Mouse (Mus musculus) heart, postnatal 4 days (tissue): ENCODE measurements at regions not wholly inside any gene's neighbourhood (a gene's known extent, or its start where the extent isn't known, plus 50 kb on each side); places are given as distances from the start of the nearest gene placed in this dataset.

Experiments
- DNase-seq: peaks from one replicate; pipeline ENCODE4 v3.0.0; 2021

DNA sequence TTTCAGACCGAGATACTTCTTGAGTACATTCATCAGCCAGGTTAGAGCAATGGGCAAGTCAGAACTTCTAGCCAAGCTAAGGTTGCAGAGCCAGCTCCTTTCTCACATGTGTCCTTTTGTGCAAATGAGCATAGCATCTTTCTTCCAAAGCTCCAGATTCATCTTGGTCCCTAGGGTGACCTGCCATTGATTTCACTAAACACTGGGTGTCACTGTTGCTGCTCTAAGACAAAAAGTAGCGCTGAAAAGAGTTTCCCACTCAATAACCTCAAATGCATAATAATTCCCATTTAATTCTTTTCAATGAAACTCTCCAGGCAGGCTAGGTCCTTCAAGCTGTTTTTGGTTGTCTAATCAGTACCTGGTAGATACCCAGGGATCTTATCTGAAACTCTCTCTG, 688.6 kb upstream of the BB014433 start:
- DNase-seq, result no peak

DNA sequence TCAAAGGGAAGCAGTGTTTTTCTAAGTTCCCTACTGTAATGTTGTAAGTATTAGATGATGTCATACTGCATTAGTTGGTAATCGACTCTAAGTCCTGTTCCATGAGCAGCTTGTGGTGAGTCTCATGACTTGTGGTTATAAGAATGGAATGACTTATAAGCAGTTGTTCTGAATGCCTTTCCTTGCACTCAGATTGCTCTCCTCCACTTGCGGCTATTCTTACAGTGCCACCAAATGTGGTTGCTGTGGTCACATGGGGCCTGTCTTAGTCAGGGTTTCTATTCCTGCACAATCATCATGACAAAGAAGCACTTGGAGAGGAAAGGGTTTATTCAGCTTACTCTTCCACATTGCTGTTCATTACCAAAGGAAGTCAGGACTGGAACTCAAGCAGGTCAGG, 685.4 kb upstream of the BB014433 start:
- DNase-seq, result no peak

DNA sequence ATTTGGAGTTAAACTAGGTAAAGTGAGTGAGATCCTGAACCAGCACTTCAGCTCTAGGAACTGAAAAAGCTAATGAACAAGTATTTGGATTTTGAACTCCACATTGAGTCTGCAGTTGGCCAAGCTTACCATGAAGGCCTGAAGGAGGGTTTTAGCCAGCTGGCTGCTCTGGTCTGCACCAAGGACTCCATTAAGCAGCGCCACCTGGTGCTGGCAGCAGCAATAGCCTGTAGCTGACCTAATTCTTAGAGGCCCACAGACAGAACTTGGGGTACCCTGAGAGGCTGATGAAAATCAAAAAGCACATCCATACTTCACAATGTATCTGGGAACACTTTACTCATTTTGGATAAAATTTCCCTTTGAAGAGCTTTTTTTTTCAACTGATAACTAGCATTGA, 683.2 kb upstream of the BB014433 start:
- peak; percentile 58 for DNase-seq

DNA sequence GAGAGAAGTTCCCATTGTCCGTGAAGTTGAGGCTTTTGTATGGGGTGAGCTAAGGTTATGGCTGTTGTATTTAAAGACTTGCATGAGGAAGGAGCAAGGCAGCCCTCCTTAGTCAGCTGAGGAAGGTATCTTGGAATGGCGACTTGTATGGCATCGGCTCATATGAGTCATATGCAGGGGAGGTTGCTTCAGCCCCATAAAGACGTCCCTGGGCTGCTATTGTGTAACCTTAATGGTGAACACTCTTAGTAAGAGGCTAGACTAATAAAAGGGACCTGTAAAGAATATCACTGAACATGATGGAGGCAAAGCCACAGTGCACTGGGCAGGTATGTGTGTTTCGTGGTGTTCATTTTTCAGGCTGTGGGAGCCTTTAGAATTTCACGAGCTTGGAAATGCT, 680.4 kb upstream of the BB014433 start:
- no peak for DNase-seq
